Mouse (Mus musculus) embryonic facial prominence, embryonic 14.5 days (tissue): ENCODE results near the gene G430095P16Rik. TPM values are rescaled to one million over a fixed set of nuclear protein-coding genes. Genes with fewer than 3 reads are reported as not detected.

Source experiments
- ATAC-seq: fragments of 200-750 bp; cut with Nextera tagmentation; 2 replicates; pipeline ENCODE4 v1.8.0; 2017; ENCODE audit warnings: low read depth, moderate number of reproducible peaks, moderate TSS enrichment
- DNase-seq: peaks from one replicate; pipeline ENCODE4 v3.0.0-alpha.2; 2015; ENCODE audit warnings: low spot score
- H3K27ac ChIP-seq: fragments of 300-500 bp; sonication (generic); replicated peaks from 2 replicates; pipeline ENCODE4 v1.5.1; 2014; ENCODE audit warnings: low read depth, mild to moderate bottlenecking, low read length, moderate library complexity
- H3K27me3 ChIP-seq: fragments of 300-500 bp; sonication (generic); replicated peaks from 2 replicates; pipeline ENCODE4 v1.6.1; 2014; ENCODE audit warnings: low read length; ENCODE audit not compliant: control insufficient read depth, insufficient read depth
- H3K36me3 ChIP-seq: fragments of 300-500 bp; sonication (generic); 2 replicates; pipeline ENCODE4 v1.6.1; 2014; ENCODE audit warnings: low read length, mixed read lengths; ENCODE audit not compliant: control insufficient read depth, insufficient read depth
- H3K4me1 ChIP-seq: fragments of 300-500 bp; sonication (generic); 2 replicates; pipeline ENCODE4 v1.6.1; 2014; ENCODE audit warnings: antibody characterized with exemption, low read length; ENCODE audit not compliant: control insufficient read depth, insufficient read depth
- H3K4me2 ChIP-seq: fragments of 300-500 bp; sonication (generic); 2 replicates; pipeline ENCODE4 v1.6.1; 2014; ENCODE audit warnings: low read depth, mild to moderate bottlenecking, low read length, moderate library complexity, mixed read lengths
- H3K4me3 ChIP-seq: fragments of 300-500 bp; sonication (generic); 2 replicates; pipeline ENCODE4 v1.5.1; 2014; ENCODE audit warnings: low read depth, mild to moderate bottlenecking, low read length
- H3K9ac ChIP-seq: fragments of 300-500 bp; sonication (generic); 2 replicates; pipeline ENCODE4 v1.6.1; 2014; ENCODE audit warnings: low read depth, mild to moderate bottlenecking, low read length, moderate library complexity, mixed read lengths
- H3K9me3 ChIP-seq: fragments of 300-500 bp; sonication (generic); 2 replicates; pipeline ENCODE4 v1.6.1; 2016; ENCODE audit warnings: low read length; ENCODE audit not compliant: control insufficient read depth
- WGBS: fragments of 180-500 bp; shearing (Covaris S2); extraction: QIAGEN DNeasy Blood & Tissue Kit; methylation state at CpG from one replicate; pipeline ENCODE4 v1.1.7; 2014; 5-methylcytosine and 5-hydroxymethylcytosine counted together
- polyA plus RNA-seq: library from polyadenylated mRNA; unstranded; fragments of >200 nt; fragmentation: Nextera tagmentation; extraction: Ambion mirVana; gene quantifications from 2 replicates; pipeline ENCODE4 v1.2.1, GENCODE M21; 2014

G430095P16Rik gene
- polyA plus RNA-seq, 1 experiment from 2014 or later, result 2.7 TPM

DNA sequence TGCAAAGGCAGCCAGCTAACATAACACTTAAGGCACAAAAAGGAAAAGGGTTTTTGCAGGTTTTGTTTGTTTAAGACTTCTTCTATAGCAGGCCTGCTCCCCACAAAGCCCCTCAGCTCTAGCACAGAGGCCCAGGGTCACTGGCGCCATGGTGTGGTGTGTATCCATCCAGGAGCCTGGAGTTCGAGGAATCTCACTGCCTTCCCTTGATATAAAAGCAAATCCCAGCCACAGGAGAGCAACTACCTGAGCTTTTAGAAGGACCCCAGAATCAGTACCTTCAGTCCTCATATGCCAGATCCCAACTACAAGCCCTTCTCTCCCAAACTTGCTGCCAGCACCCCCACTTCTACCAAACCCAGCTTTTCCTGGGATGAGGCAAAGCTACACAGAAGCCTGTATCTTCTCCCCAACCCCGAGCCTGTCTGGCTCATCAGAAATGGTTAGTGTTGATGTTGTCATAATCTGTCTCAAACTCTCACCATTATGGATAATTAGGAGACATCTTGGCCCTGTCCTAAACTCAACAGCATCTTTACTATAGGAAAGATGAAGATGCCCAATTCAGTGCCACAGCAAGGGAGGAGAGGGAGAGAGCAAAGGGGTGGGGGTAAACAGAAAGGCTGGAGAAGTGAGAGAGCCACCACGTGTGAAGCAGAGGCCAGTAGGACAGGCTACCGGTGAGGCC lies 48.3 kb downstream of the G430095P16Rik start:
- WGBS, result 40% methylated on average over 5 of the region's 5 CpGs
- Histone ChIP-seq H3K36me3 (peaks cover 51% of the 10 kb centered on the region), H3K4me2 (peak overlapping the region; percentile 60)

DNA sequence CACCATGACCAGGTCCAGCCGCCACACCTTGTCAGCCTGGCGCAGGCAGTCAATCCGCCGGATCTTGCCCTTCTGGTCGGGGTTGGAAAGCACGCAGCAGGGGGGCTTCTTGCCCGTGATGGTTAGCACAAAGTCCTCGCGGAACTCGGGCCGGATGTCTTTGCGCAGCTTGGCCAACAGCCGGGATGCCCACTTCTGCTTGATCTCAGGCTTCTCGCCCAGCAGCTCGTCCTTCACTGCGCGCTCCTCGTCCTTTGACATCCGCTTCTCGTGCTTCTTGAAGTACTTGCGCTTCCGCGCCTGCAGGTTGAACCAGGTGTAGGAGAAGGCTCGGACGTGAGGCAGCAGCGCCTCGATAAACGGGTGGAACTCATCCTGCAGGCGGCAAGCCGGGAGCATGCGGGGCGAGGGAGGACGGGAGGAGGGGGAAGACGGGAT lies 49.2 kb downstream of the G430095P16Rik start:
- ATAC-seq (no peak), DNase-seq (no peak)
- WGBS, result 14% methylated on average over 34 of the region's 34 CpGs
- Histone ChIP-seq H3K4me2 (peak overlapping the region; percentile 60), H3K9ac (peak overlapping the region; percentile 36; the same call in 1 of the 2 replicates), H3K27ac (no peak overlapping the region; the same call in 1 of the 2 replicates), H3K36me3 (peaks cover 45% of the 10 kb centered on the region), H3K27me3 (peaks cover 28% of the 10 kb centered on the region), H3K4me3 (peak overlapping the region; percentile 23), H3K9me3 (no peaks in the 10 kb centered on the region), H3K4me1 (peaks cover 47% of the 10 kb centered on the region)

More for the DNA sequence above, 48.3 kb downstream of the G430095P16Rik start:
- H3K9ac ChIP-seq, result peak overlapping the region; percentile 22; the same call in 1 of the 2 replicates
- peak overlapping the region; percentile 55; the same call in 1 of the 2 replicates for H3K27ac ChIP-seq
- ATAC-seq, result no peak
- DNase-seq, result no peak
- H3K9me3 ChIP-seq, result no peaks in the 10 kb centered on the region
- peaks cover 50% of the 10 kb centered on the region for H3K4me1 ChIP-seq
- peaks cover 26% of the 10 kb centered on the region for H3K27me3 ChIP-seq
- H3K4me3 ChIP-seq, result peak overlapping the region; percentile 23; the same call in 1 of the 2 replicates

DNA sequence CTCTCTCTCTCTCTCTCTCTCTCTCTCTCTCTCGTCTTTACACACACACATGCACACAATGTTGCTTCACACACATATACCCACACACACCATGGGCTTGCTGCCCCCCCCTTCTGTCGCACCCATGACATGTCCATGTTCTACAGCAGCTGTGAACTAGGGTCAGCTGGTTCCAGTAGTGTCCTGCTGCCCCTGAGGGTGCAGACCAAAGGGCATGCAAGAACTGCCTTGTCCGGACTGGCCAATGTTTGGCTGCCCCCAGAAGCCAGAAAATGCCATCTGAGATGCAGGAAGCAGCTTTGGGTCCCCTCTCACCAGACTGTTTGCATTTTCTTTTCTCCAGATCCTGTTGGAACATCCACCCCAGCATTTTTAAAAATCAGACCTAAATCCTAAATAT lies 49.8 kb downstream of the G430095P16Rik start:
- ATAC-seq (no peak), DNase-seq (no peak)
- Histone ChIP-seq H3K36me3 (peaks cover 39% of the 10 kb centered on the region), H3K27me3 (peaks cover 34% of the 10 kb centered on the region), H3K9me3 (no peaks in the 10 kb centered on the region), H3K4me1 (peaks cover 53% of the 10 kb centered on the region), H3K9ac (peak overlapping the region; percentile 56), H3K4me2 (peak overlapping the region; percentile 60), H3K27ac (peak overlapping the region; percentile 21; the same call in 1 of the 2 replicates), H3K4me3 (peak overlapping the region; percentile 34)
- whole genome bisulfite sequencing, result 14% methylated on average over 3 of the region's 3 CpGs

DNA sequence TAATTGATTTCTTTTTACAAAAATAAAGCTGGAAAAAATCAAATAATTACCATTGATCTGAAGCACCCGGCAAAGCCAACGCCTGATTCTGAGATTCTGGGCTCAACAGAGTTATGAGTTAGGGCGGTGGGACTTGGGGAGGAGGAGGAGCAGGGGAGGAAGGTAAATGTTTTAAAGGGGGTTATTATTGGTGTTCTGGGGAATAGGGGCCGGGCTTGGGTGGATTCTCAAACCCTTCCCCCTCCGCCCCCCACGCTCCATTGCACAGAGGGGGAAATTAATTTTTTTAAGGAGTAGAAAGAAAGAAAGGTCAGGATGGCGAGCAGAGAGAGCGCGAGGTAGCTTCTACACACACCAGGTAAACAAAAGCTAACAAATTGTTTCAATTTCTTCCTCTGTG lies 50.5 kb downstream of the G430095P16Rik start:
- H3K4me3 ChIP-seq, result peak overlapping the region; percentile 34
- peak overlapping the region; percentile 93 for H3K27ac ChIP-seq
- peaks cover 38% of the 10 kb centered on the region for H3K27me3 ChIP-seq
- peaks cover 54% of the 10 kb centered on the region for H3K4me1 ChIP-seq
- H3K9ac ChIP-seq, result peak overlapping the region; percentile 56
- no peaks in the 10 kb centered on the region for H3K9me3 ChIP-seq
- ATAC-seq, result no peak
- 3% methylated on average over 9 of the region's 9 CpGs for WGBS
- H3K36me3 ChIP-seq, result peaks cover 32% of the 10 kb centered on the region
- peak; percentile 68 for DNase-seq
- H3K4me2 ChIP-seq, result peak overlapping the region; percentile 60

DNA sequence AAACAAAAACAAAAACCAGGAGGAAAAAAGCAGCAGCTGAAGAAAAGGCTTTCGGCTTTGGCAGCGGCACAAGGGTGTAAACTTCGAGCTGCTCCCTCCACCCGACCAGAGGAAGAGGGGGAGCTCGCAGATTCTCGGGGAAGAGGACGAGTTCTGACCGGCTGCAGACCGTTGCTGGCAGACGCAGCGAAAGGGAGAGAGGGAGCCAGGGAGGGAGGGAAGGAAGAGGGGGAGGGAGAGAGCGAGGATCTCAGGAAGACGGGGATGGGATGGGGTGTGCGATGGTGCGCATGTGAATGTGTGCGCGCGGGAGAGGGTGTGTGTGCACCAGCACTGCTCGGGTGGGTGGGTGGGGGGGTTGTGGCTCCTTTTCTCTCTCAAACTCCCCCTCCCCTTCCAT lies 51.0 kb downstream of the G430095P16Rik start:
- peak overlapping the region; percentile 60 for H3K4me2 ChIP-seq
- peak overlapping the region; percentile 34 for H3K4me3 ChIP-seq
- H3K4me1 ChIP-seq, result peaks cover 59% of the 10 kb centered on the region
- peak overlapping the region; percentile 93 for H3K27ac ChIP-seq
- DNase-seq, result peak; percentile 96
- peak overlapping the region; percentile 56 for H3K9ac ChIP-seq
- under 1% methylated on average over 17 of the region's 19 CpGs for WGBS
- no peaks in the 10 kb centered on the region for H3K9me3 ChIP-seq
- peaks cover 26% of the 10 kb centered on the region for H3K36me3 ChIP-seq
- ATAC-seq, result peak; percentile 84
- H3K27me3 ChIP-seq, result peaks cover 43% of the 10 kb centered on the region

DNA sequence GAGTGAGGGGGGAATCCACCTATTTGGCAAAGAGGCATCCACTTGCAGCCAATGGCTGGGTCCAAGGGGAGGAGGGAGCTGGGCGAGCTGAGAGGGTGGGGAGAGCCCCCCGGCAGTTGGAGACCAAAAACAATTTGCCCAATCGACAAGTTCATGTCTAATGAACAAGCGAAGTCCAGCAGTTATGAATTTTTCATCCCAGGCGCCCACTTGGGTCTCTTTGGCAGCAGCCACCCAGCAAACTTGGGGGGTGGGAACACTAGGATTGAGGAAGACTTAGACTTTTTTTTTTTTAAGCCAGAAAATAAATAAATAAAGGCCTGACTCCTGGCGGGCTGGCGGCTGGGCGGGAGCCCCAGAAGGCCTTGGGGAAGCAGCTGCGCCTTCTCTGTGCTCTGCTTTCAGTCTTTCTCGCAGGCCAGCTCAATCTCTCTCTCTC lies 51.7 kb downstream of the G430095P16Rik start:
- Histone ChIP-seq H3K9me3 (no peaks in the 10 kb centered on the region), H3K9ac (peak overlapping the region; percentile 55; the same call in 1 of the 2 replicates), H3K4me2 (peak overlapping the region; percentile 60), H3K27me3 (peaks cover 50% of the 10 kb centered on the region), H3K4me1 (peaks cover 66% of the 10 kb centered on the region), H3K36me3 (peaks cover 20% of the 10 kb centered on the region), H3K27ac (peak overlapping the region; percentile 93), H3K4me3 (peak overlapping the region; percentile 34)
- 1% methylated on average over 10 of the region's 10 CpGs for whole genome bisulfite sequencing
- peak; percentile 72 for ATAC-seq
- peak; percentile 92 for DNase-seq

DNA sequence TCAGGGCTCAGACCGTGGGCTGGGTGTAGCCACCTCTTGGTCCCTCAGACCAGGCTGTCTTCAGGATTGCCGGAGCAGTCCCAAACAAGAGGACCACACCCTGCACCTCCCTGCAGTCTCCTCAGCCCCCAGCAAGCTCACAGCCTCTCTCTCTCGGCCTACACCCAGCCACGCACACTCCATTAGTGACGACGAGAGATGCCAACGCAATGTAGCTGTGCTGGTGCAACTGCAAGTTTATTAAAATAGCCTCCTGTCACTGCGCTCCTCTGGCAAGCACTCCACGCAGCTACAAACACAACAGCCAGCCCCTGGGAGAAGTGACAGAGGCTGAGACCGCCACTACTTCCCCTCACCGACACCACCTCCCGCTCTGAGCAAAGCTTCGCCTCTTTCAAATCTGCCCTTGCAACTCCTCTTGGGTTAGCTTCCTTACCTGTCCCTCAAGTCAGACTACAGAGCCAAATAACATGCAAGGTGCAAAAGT lies 52.3 kb downstream of the G430095P16Rik start:
- Histone ChIP-seq H3K9me3 (no peaks in the 10 kb centered on the region), H3K9ac (peak overlapping the region; percentile 55), H3K27ac (peak overlapping the region; percentile 93), H3K4me2 (peak overlapping the region; percentile 60), H3K4me3 (peak overlapping the region; percentile 34), H3K4me1 (peaks cover 73% of the 10 kb centered on the region), H3K36me3 (peaks cover 14% of the 10 kb centered on the region; the same call in 1 of the 2 replicates), H3K27me3 (peaks cover 51% of the 10 kb centered on the region)
- DNase-seq, result peak; percentile 52
- no peak for ATAC-seq
- WGBS, result 22% methylated on average over 12 of the region's 13 CpGs

DNA sequence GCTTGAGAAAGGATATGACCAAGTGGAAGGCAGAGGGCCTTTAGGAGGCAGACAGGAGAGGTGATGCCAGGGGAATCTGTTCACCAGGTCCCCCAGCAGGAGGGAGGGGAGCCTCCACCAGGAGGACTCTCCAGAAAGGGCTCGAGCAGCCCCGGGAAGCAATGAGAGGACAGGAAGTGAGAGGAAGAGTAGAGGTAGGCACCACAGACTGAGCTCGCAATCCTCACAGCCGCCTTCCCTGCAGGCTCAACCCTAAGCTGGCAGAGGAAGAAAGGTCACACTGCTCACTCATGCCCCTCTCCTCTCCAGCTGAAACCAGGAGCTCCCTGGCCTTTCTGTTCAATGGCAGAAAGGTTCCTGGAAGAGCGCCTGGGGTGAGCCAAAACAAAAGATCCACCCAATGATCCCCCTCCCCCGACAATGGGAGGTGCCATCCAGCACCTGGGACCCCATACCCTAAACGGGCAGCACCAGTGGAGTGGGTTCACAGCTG lies 52.9 kb downstream of the G430095P16Rik start:
- Histone ChIP-seq H3K36me3 (peaks cover 11% of the 10 kb centered on the region; the same call in 1 of the 2 replicates), H3K9me3 (no peaks in the 10 kb centered on the region), H3K4me2 (peak overlapping the region; percentile 60), H3K4me1 (peaks cover 75% of the 10 kb centered on the region), H3K9ac (peak overlapping the region; percentile 55), H3K27ac (peak overlapping the region; percentile 93), H3K4me3 (no peak overlapping the region), H3K27me3 (peaks cover 51% of the 10 kb centered on the region)
- WGBS, result 17% methylated on average over 7 of the region's 7 CpGs
- ATAC-seq, result no peak
- DNase-seq, result no peak
